In genomic region chr2:27680595-27680994, GRCm38 (mm10) we compare ENCODE assay signal across 10 mouse cellular contexts. TPM values are rescaled to one million over a fixed set of nuclear protein-coding genes. Genes with fewer than 3 reads are reported as not detected.
DNase-seq lines count a peak whose midpoint lies in the region; ATAC-seq lines count a peak whose summit lies in the region.
"Had no signal": no experiment of that assay in that cellular context is flagged by ENCODE, and none has a peak within 500 bp of the region (broad histone marks: within the 10 kb centered on the region; RNA-seq: fewer than 3 reads in every experiment).

No protein-coding gene starts in this region.

- no peaks in the 10 kb centered on the region for H3K36me3 ChIP-seq in kidney, embryonic 16.5 days (ENCODE audit: insufficient read depth, low read length)
- H3K36me3 ChIP-seq in embryonic facial prominence, embryonic 14.5 days (ENCODE audit: control insufficient read depth, insufficient read depth, low read length) = no peaks in the 10 kb centered on the region
- no peaks in the 10 kb centered on the region for H3K36me3 ChIP-seq in hindbrain, embryonic 11.5 days (ENCODE audit: control insufficient read depth, insufficient read depth, low read length)
- no peaks in the 10 kb centered on the region for H3K36me3 ChIP-seq in liver, embryonic 13.5 days

- no peaks in the 10 kb centered on the region for H3K9me3 ChIP-seq in kidney, embryonic 16.5 days (ENCODE audit: low read length)
- H3K9me3 ChIP-seq in embryonic facial prominence, embryonic 14.5 days (ENCODE audit: control insufficient read depth, low read length) = no peaks in the 10 kb centered on the region
- no peaks in the 10 kb centered on the region for H3K9me3 ChIP-seq in hindbrain, embryonic 11.5 days (ENCODE audit: control insufficient read depth, low read length)
- no peaks in the 10 kb centered on the region for H3K9me3 ChIP-seq in liver, embryonic 13.5 days (replicated peaks)

- intact Hi-C loops in left cerebral cortex, postnatal 25 days (cut with DNase I) = no loop called here

- H3K27me3 ChIP-seq in kidney, embryonic 16.5 days (ENCODE audit: insufficient read depth, low read length) = no peaks in the 10 kb centered on the region
- H3K27me3 ChIP-seq in embryonic facial prominence, embryonic 14.5 days (replicated peaks; ENCODE audit: control insufficient read depth, insufficient read depth, low read length) = no peaks in the 10 kb centered on the region
- H3K27me3 ChIP-seq in hindbrain, embryonic 11.5 days (ENCODE audit: control insufficient read depth, insufficient read depth, low read length) = no peaks in the 10 kb centered on the region
- H3K27me3 ChIP-seq in liver, embryonic 13.5 days = peaks cover 31% of the 10 kb centered on the region

- H3K27ac ChIP-seq in kidney, embryonic 16.5 days (ENCODE audit: low read length) = no peak overlapping the region; the same call in 1 of the 2 replicates
- peak overlapping the region; percentile 70; the same call in 1 of the 2 replicates for H3K27ac ChIP-seq in embryonic facial prominence, embryonic 14.5 days (replicated peaks; ENCODE audit: low read depth, low read length)
- H3K27ac ChIP-seq in hindbrain, embryonic 11.5 days (ENCODE audit: low read depth, low read length) = no peak overlapping the region
- H3K27ac ChIP-seq in liver, embryonic 13.5 days = peak overlapping the region; percentile 8; the same call in 1 of the 2 replicates

- H3K4me3 ChIP-seq in kidney, embryonic 16.5 days (ENCODE audit: low read length) = no peak overlapping the region
- H3K4me3 ChIP-seq in embryonic facial prominence, embryonic 14.5 days (ENCODE audit: low read depth, low read length) = no peak overlapping the region
- H3K4me3 ChIP-seq in hindbrain, embryonic 11.5 days (ENCODE audit: low read depth, low read length) = no peak overlapping the region
- no peak overlapping the region for H3K4me3 ChIP-seq in liver, embryonic 13.5 days (replicated peaks)

- H3K4me2 ChIP-seq in kidney, embryonic 16.5 days (replicated peaks; ENCODE audit: low read depth, low read length) = no peak overlapping the region
- peak overlapping the region; percentile 96 for H3K4me2 ChIP-seq in embryonic facial prominence, embryonic 14.5 days (ENCODE audit: low read depth, low read length)
- H3K4me2 ChIP-seq in hindbrain, embryonic 11.5 days (replicated peaks; ENCODE audit: low read depth, low read length) = no peak overlapping the region
- peak overlapping the region; percentile 87 for H3K4me2 ChIP-seq in liver, embryonic 13.5 days

- H3K9ac ChIP-seq in kidney, embryonic 16.5 days (replicated peaks; ENCODE audit: low read length) = 0 out of 2 replicates have a peak overlapping the region, but pooled peaks have one; percentile 93
- H3K9ac ChIP-seq in embryonic facial prominence, embryonic 14.5 days (ENCODE audit: low read depth, low read length) = peak overlapping the region; percentile 96
- 0 out of 2 replicates have a peak overlapping the region, but pooled peaks have one; percentile 1 for H3K9ac ChIP-seq in hindbrain, embryonic 11.5 days (ENCODE audit: low read depth, low read length)
- H3K9ac ChIP-seq in liver, embryonic 13.5 days = peak overlapping the region; percentile 41; the same call in 1 of the 2 replicates
- H3K9ac ChIP-seq: forebrain, postnatal 0 days had no signal

- ATAC-seq in kidney, embryonic 16.5 days (ENCODE audit: low FRiP score, low TSS enrichment) = no peak
- no peak for ATAC-seq in embryonic facial prominence, embryonic 14.5 days (ENCODE audit: low read depth)
- ATAC-seq in hindbrain, embryonic 11.5 days (ENCODE audit: low FRiP score) = no peak
- ATAC-seq in liver, embryonic 13.5 days (ENCODE audit: low read depth) = no peak
- ATAC-seq: forebrain, postnatal 0 days had no signal

- peaks cover 64% of the 10 kb centered on the region for H3K4me1 ChIP-seq in kidney, embryonic 16.5 days (ENCODE audit: insufficient read depth, low read length)
- peaks cover 63% of the 10 kb centered on the region for H3K4me1 ChIP-seq in embryonic facial prominence, embryonic 14.5 days (ENCODE audit: control insufficient read depth, insufficient read depth, low read length)
- H3K4me1 ChIP-seq in hindbrain, embryonic 11.5 days (replicated peaks; ENCODE audit: control insufficient read depth, insufficient read depth, low read length) = peaks cover 42% of the 10 kb centered on the region
- H3K4me1 ChIP-seq in liver, embryonic 13.5 days (replicated peaks) = peaks cover 90% of the 10 kb centered on the region

- no peak for DNase-seq in kidney, adult 9 months
- DNase-seq in embryonic facial prominence, embryonic 14.5 days (ENCODE audit: low spot score) = no peak
- no peak for DNase-seq in hindbrain, embryonic 11.5 days (ENCODE audit: low spot score)
- DNase-seq in liver, embryonic 13.5 days = no peak
- no peak for DNase-seq in urinary bladder, postnatal 25 days (ENCODE audit: low spot score)
- DNase-seq in left cerebral cortex, postnatal 25 days (ENCODE audit: low spot score in 2 of 2) = no peak
- no peak for DNase-seq in adrenal gland, postnatal 25 days
- DNase-seq: cerebellum, postnatal 36 days; forebrain, postnatal 0 days had no signal

- WGBS in kidney, embryonic 16.5 days = 87% methylated on average over 4 of the region's 4 CpGs
- WGBS in embryonic facial prominence, embryonic 14.5 days = 61% methylated on average over 4 of the region's 4 CpGs
- 82% methylated on average over 4 of the region's 4 CpGs for WGBS in hindbrain, embryonic 11.5 days
- WGBS in liver, embryonic 13.5 days (ENCODE audit: insufficient replicate concordance) = 47% methylated on average over 4 of the region's 4 CpGs

RNA-seq across cellular contexts. Expression of gene Rxra, which starts 4.4 kb away (rescaled TPM):
- polyA plus RNA-seq in kidney, embryonic 16.5 days (2015; fragmentation: Nextera tagmentation; extraction: Ambion mirVana) = 11.0 and 11.6 TPM in 2 replicates
- 11.3 and 11.5 TPM in 2 replicates for polyA plus RNA-seq in embryonic facial prominence, embryonic 14.5 days (2014; fragmentation: Nextera tagmentation; extraction: Ambion mirVana)
- 6.5 and 7.6 TPM in 2 replicates for polyA plus RNA-seq in hindbrain, embryonic 11.5 days (2014; fragmentation: Nextera tagmentation; extraction: Ambion mirVana)
- polyA plus RNA-seq in liver, embryonic 13.5 days (2015; fragmentation: Nextera tagmentation; extraction: Ambion mirVana) = 3.5 and 3.7 TPM in 2 replicates
- total RNA-seq in left cerebral cortex, postnatal 25 days (2021) = 10 to 100 TPM; 18.7 to 21.2 TPM
- total RNA-seq in adrenal gland, postnatal 25 days (2021) = 47.8 and 51.5 TPM in 2 replicates

Comparison
In these comparisons a context has a peak if more than half of its experiments do, and no peak if none do; other contexts are left out.
1. H3K27ac ChIP-seq: peak in embryonic facial prominence, embryonic 14.5 days (single experiment) and liver, embryonic 13.5 days (single experiment); none in kidney, embryonic 16.5 days (single experiment) and hindbrain, embryonic 11.5 days (single experiment).
2. H3K4me2 ChIP-seq: peak in embryonic facial prominence, embryonic 14.5 days (single experiment) and liver, embryonic 13.5 days (single experiment); none in kidney, embryonic 16.5 days (single experiment) and hindbrain, embryonic 11.5 days (single experiment).
3. H3K9ac ChIP-seq: peak in every context shown above with its lines; median percentile 96 in embryonic facial prominence, embryonic 14.5 days; 93 in kidney, embryonic 16.5 days; 41 in liver, embryonic 13.5 days; 1 in hindbrain, embryonic 11.5 days.